Mouse (Mus musculus) CH12.LX (cell line): ENCODE data around the gene Mapk9. TPM values are rescaled to one million over a fixed set of nuclear protein-coding genes. Genes with fewer than 3 reads are reported as not detected.

Experiments
- DNase-seq: peaks from one replicate; pipeline ENCODE4 v3.0.0-alpha.2; 2013; ENCODE audit errors: extremely low read depth
- H3K27ac ChIP-seq: 2 replicates; pipeline ENCODE4 v1.5.1; 2012; ENCODE audit warnings: low read depth, mild to moderate bottlenecking, control low read depth, moderate library complexity; ENCODE audit not compliant: insufficient read depth
- H3K27me3 ChIP-seq: replicated peaks from 2 replicates; pipeline ENCODE3; 2012; ENCODE audit warnings: inconsistent platforms
- H3K36me3 ChIP-seq, 2 experiments: replicated peaks in 1 of 2; 2 replicates each; pipeline versions ENCODE3 to v1.6.1; 2012; ENCODE audit warnings: inconsistent platforms in 1 of 2, low read length in 1 of 2, mild to moderate bottlenecking in 1 of 2, mixed read lengths in 1 of 2, moderate library complexity in 1 of 2; ENCODE audit not compliant: control insufficient read depth in 1 of 2, insufficient read depth in 1 of 2
- H3K4me1 ChIP-seq, 2 experiments: 2 replicates each; pipeline ENCODE4 v1.6.1; 2012; ENCODE audit warnings: inconsistent platforms in 1 of 2, moderate library complexity in 1 of 2; ENCODE audit not compliant: insufficient read depth in 2 of 2, control insufficient read depth in 1 of 2
- H3K4me2 ChIP-seq: 2 replicates; pipeline ENCODE4 v1.6.1; 2012; ENCODE audit warnings: low read depth, mild to moderate bottlenecking, control low read depth; ENCODE audit not compliant: poor library complexity, insufficient read depth, severe bottlenecking
- H3K4me3 ChIP-seq, 3 experiments: fragments of 150-350 bp in 1 of 3; sonication (generic) in 1 of 3; replicated peaks in 1 of 3; 2 replicates each; pipeline versions ENCODE3 to v1.5.1; 2011 to 2012; ENCODE audit warnings: low read depth in 2 of 3, low read length in 2 of 3, mild to moderate bottlenecking in 2 of 3, moderate library complexity in 2 of 3, control low read depth in 1 of 3, improper control_type of control experiment in 1 of 3, inconsistent platforms in 1 of 3, mixed read lengths in 1 of 3; ENCODE audit not compliant: poor library complexity in 1 of 3
- H3K79me2 ChIP-seq: replicated peaks from 2 replicates; pipeline ENCODE4 v1.6.1; 2012; ENCODE audit warnings: mild to moderate bottlenecking, moderate library complexity; ENCODE audit not compliant: control insufficient read depth, poor library complexity, insufficient read depth, severe bottlenecking; ENCODE audit errors: extremely low read depth
- H3K9ac ChIP-seq: 2 replicates; pipeline ENCODE4 v1.6.1; 2012; ENCODE audit warnings: low read depth, mild to moderate bottlenecking, control low read depth, moderate library complexity; ENCODE audit not compliant: insufficient read depth
- H3K9me3 ChIP-seq: replicated peaks from 2 replicates; pipeline ENCODE3; 2012; ENCODE audit warnings: low read length, inconsistent platforms, mixed read lengths
- ETS1 ChIP-seq: conservative IDR thresholded peaks from 2 replicates; pipeline ENCODE4 v1.6.1; 2012; ENCODE audit warnings: low read depth, mild to moderate bottlenecking, inconsistent platforms, low read length, improper control_type of control experiment, moderate library complexity
- KAT2A ChIP-seq: IDR thresholded peaks from 2 replicates; pipeline ENCODE4 v1.6.1; 2012; ENCODE audit warnings: low read length, improper control_type of control experiment, inconsistent platforms; ENCODE audit not compliant: insufficient replicate concordance
- MAX ChIP-seq: IDR thresholded peaks from 2 replicates; pipeline ENCODE4 v1.6.1; 2011; ENCODE audit warnings: low read length, improper control_type of control experiment
- TBP ChIP-seq: conservative IDR thresholded peaks from 2 replicates; pipeline ENCODE4 v1.6.1; 2011; ENCODE audit warnings: low read depth, low read length, improper control_type of control experiment
- ZC3H11A ChIP-seq: IDR thresholded peaks from 2 replicates; pipeline ENCODE4 v1.6.1; 2012; ENCODE audit warnings: low read depth, mild to moderate bottlenecking, inconsistent platforms, low read length, improper control_type of control experiment
- dilution Hi-C: fragments of 300-500 bp; cut with MboI; formaldehyde crosslinking; loops from 2 replicates; pipeline ENCODE4 v1.14.3; 2020; ENCODE audit warnings: low sequenced_read_pairs; ENCODE audit not compliant: extremely low pct_unique_long_range_greater_than_20kb, extremely low pct_ligation_motif_present
- in situ Hi-C: fragments of 300-500 bp; cut with MboI; formaldehyde crosslinking; loops from 3 replicates; pipeline ENCODE4 v1.14.3; 2019; ENCODE audit warnings: low sequenced_read_pairs, low pct_ligation_motif_present, low pct_unique_long_range_greater_than_20kb, mixed read lengths
- polyA plus RNA-seq: library from polyadenylated mRNA; unstranded; fragments of >175 nt; gene quantifications from 2 replicates; pipeline ENCODE4 v1.2.1, GENCODE M21; 2012; ENCODE audit warnings: low read depth; ENCODE audit not compliant: insufficient read length
- total RNA-seq, 2 experiments: library from RNA; depleted of rRNA; stranded (reverse); fragments of 300-350 nt in 1 of 2; fragments of >200 nt in 1 of 2; gene quantifications; 2 replicates each; pipeline ENCODE4 v1.2.3; 2012 to 2014

Mapk9 gene
- total and polyA plus RNA-seq, 3 experiments, result 22.0 to 36.8 (median 29.3) TPM

DNA sequence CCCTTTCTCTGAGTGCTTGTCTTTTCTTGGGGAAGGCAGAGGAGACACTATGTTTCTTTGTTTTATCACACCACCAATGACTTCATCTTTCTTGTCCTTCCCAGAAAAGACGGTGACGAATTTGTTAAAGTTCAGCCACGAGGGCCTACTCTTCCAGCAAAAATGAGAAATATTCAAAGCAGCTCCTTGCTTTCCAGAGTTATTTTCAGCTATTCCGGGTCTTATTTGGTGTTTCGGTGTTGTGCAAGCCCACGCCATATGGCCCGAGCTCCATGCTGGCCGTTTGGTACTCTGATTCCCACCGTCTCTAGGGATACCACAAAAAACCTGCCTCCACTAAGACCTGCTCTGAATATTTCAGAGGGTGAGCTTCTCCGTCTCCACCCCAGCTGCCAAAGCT lies 87.8 kb downstream of the Mapk9 start:
- dilution Hi-C loops, result no loop called here
- peaks cover 5% of the 10 kb centered on the region for H3K9me3 ChIP-seq
- no peak for DNase-seq
- no peak for TF ChIP-seq ETS1
- no peak for TF ChIP-seq KAT2A
- TF ChIP-seq TBP, result no peak
- TF ChIP-seq ZC3H11A, result no peak
- TF ChIP-seq MAX, result no peak
- TF ChIP-seq, all 38 proteins: peak for 0
- no peaks in the 10 kb centered on the region for H3K4me1 ChIP-seq
- H3K27ac ChIP-seq, result no peak overlapping the region
- no peaks in the 10 kb centered on the region for H3K36me3 ChIP-seq
- in situ Hi-C loops, result no loop called here
- peaks cover 86% of the 10 kb centered on the region for H3K27me3 ChIP-seq
- no peaks in the 10 kb centered on the region for H3K79me2 ChIP-seq
- H3K9ac ChIP-seq, result no peak overlapping the region
- no peak overlapping the region for H3K4me3 ChIP-seq
- H3K4me2 ChIP-seq, result no peak overlapping the region

Other genes with a start within 250 kb of the Mapk9 start
- 0.08 and 0.17 TPM in 2 replicates for gene Flt4, start 237.5 kb upstream of the Mapk9 start, total RNA-seq (2012; rRNA removed)
- not detected in 2 replicates for gene Flt4, start 237.5 kb upstream of the Mapk9 start, total RNA-seq (2014; rRNA removed)
- 0.06 and 0.08 TPM in 2 replicates for gene Flt4, start 237.5 kb upstream of the Mapk9 start, polyA plus RNA-seq
- not detected in 2 replicates for gene Scgb3a1, start 183.1 kb upstream of the Mapk9 start, total RNA-seq (2012; rRNA removed)
- gene Scgb3a1, start 183.1 kb upstream of the Mapk9 start, total RNA-seq (2014; rRNA removed), result not detected in 2 replicates
- gene Scgb3a1, start 183.1 kb upstream of the Mapk9 start, polyA plus RNA-seq, result not detected in 2 replicates
- 32.4 and 39.2 TPM in 2 replicates for gene Cnot6, start 134.0 kb upstream of the Mapk9 start, total RNA-seq (2012; rRNA removed)
- gene Cnot6, start 134.0 kb upstream of the Mapk9 start, total RNA-seq (2014; rRNA removed), result 90.8 and 102 TPM in 2 replicates
- gene Cnot6, start 134.0 kb upstream of the Mapk9 start, polyA plus RNA-seq, result 75.2 and 85.0 TPM in 2 replicates
- 0.04 TPM in 1 of 2 replicates, not detected in the other for gene Gfpt2, start 52.6 kb upstream of the Mapk9 start, total RNA-seq (2012; rRNA removed)
- not detected in 2 replicates for gene Gfpt2, start 52.6 kb upstream of the Mapk9 start, total RNA-seq (2014; rRNA removed)
- gene Gfpt2, start 52.6 kb upstream of the Mapk9 start, polyA plus RNA-seq, result not detected in 2 replicates
- not detected in 2 replicates for gene Rasgef1c, start 55.1 kb downstream of the Mapk9 start, total RNA-seq (2012; rRNA removed)
- not detected in 2 replicates for gene Rasgef1c, start 55.1 kb downstream of the Mapk9 start, total RNA-seq (2014; rRNA removed)
- not detected in 2 replicates for gene Rasgef1c, start 55.1 kb downstream of the Mapk9 start, polyA plus RNA-seq
- gene Rnf130, start 178.6 kb downstream of the Mapk9 start, total RNA-seq (2012; rRNA removed), result not detected in 2 replicates
- gene Rnf130, start 178.6 kb downstream of the Mapk9 start, total RNA-seq (2014; rRNA removed), result not detected in 2 replicates
- not detected in 2 replicates for gene Rnf130, start 178.6 kb downstream of the Mapk9 start, polyA plus RNA-seq